Mouse (Mus musculus) G1E-ER4 (cell line): Measurements from ENCODE around the gene Fkbp5. TPM values are rescaled to one million over a fixed set of nuclear protein-coding genes. Genes with fewer than 3 reads are reported as not detected.

Experiments used
- GATA1 ChIP-seq: IDR thresholded peaks from one replicate; pipeline ENCODE4 v1.8.0; 2012; ENCODE audit warnings: low read length, inconsistent platforms
- polyA plus RNA-seq: library from polyadenylated mRNA; stranded (reverse); fragments of >175 nt; gene quantifications from 2 replicates; pipeline ENCODE4 v1.2.3, GENCODE M21; 2012

The Fkbp5 gene
- polyA plus RNA-seq, 1 experiment, result 19.5 TPM

DNA sequence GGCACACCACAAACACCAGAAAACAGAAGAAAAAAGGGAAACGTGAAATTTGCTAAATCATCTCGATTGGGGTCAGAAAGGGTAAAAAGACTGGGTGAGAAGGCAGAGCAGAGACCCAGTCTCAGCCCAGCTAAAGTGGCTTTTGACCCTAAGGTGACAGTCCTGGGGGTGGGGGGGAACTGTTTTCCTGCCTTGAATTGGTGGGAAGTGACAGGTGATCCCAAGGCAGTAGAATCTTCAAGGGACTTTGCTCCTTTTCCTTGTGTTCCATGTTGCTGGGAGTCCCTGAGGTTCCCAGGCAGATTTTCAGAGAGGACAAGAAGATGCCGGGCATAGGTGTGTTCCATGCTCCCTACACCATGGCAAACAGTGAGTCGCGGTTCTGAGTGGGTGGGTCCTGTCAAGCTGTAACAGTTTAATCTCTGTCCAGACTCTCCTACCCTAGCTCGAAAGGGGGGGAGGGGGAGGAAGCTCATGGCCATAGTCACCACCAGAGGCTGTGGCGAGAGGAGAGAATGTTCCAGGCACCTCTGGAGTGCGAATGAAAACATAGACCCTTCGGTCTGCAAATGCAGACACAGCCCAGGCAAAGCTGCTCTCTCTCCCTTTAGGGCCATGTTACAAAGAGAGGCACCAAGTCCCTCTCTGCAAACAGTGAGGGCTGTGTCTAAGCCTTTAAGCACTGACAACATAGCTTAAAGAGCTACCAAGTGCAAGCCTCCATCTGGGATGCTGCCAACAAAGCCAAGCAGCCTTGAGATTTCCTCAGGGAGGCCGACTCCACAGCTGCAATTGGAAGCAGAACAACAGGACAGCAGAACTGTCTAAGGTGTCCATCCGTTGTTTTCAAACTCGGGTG lies 10.1 kb upstream of the Fkbp5 start:
- TF ChIP-seq GATA1, result no peak

DNA sequence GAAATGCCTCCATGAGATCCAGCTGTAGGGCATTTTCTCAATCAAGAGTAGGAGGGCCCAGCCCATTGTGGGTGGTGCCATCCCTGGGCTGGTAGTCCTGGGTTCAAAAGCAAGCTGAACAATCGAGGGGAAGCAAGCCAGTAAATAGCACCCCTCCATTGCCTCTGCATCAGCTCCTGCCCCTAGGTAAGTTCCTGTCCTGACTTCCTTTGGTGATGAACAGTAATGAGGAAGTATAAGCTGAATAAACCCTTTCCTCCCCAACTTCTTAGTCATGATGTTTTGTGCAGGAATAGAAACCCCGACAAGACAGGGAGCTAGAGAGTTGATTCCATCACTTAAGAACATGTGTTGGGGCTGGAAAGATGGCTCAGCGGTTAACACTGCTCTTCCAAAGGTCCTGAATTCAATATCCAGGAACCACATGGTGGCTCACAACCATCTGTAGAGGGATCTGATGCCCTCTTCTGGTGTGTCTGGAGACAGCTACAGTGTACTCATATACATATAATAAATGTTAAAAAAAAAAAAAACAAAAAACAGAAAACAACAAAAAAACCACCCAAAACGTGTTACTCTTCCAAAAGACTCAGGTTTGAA lies 7.6 kb upstream of the Fkbp5 start:
- no peak for TF ChIP-seq GATA1

DNA sequence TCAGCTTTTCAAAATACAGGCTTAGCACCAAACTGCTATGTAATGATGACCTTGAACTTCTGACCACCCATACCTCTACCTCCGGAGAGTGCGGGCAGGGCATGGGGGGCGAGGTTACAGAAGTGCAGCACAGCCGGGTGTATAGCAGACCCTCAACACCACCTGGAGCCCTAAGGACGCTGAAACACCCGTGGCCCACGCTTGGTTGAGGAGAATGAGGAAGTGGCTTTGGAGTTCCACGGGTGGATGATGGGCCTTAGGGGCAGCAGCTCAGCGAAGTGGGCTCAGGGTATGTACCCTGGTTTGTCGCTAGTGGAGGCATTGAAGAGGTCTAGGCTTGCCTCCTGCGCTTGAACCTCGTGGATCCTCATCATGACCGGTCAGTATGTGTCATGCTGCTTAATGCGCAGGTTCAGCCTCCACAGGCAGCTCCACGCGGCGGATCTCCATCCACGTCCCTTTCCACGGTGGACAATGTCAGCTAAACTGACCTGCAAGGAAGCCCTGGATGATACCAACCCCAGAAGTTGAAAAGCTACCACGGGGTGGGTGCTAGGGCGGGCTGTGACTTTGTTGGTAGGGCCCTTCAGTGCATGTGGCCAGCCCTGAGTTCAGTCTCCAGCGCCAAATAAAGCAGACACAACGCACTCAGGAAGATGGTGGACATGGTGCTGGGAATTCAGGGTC lies 6.8 kb upstream of the Fkbp5 start:
- TF ChIP-seq GATA1, result no peak

DNA sequence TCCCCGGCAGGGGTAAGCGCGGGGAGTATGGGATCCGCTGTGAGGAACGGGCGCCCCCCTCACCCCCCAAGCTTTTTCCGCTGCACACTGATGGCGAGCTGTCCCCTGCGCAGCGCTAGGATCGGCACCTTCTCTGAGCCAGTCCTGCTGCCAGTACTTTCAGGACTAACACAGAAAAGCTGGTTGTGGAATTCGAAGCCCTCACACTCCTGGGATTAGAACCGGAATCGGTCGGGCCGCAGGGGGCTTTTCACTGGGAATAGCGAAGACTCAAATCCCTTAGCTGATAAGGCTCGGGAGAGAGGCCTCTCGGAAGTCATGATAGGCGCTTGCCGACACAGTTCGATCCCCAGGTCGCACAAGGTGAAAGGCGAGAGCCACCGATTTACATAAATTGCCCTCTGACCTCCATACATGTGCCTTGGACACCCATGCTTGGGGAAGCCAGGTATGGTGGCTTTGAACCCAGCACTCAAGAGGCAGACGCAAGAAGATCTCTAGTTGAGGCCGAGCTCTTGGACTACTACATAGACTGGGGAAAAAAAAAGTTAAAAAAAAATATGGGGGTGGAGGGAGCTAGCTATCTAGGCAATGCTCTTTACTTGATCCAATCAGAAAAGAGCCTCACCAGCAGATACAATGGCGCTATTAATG lies 6.2 kb upstream of the Fkbp5 start:
- no peak for TF ChIP-seq GATA1

DNA sequence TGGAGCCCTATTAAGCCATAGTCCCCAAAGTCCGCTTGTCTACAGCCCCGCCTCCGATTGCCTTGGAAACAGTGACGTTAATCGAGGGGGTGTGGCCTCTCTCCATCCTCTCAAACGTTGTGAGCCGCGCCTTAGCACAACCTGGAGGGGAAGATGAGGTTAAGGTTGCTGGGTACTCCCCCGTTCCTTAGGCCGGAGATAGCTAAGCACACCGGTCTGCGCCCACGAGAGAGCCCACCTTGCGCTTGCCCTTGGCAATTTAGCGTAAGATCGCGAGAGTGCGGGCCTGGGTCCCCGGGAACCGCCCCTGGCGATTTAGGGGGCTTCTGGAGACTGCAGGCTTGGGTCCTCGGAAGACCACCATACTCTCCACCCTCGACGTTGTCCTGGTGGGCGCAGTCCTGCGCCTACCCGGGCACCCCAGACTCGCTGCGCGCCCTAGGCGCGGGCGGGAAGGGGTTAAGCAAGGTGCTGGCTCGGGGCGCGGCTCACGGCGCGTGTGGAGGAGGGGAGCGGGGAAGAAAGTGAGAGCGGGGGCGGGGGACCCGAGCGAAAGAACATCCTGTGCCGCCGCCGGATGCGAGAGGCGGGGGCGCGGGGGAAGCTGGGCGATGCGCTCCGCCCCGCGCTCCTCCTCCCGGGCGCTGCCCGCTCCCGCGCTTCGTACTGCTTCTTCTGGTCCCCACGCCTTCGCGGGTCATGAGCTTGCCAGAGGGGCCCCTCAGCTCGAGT lies 5.5 kb upstream of the Fkbp5 start:
- no peak for TF ChIP-seq GATA1

DNA sequence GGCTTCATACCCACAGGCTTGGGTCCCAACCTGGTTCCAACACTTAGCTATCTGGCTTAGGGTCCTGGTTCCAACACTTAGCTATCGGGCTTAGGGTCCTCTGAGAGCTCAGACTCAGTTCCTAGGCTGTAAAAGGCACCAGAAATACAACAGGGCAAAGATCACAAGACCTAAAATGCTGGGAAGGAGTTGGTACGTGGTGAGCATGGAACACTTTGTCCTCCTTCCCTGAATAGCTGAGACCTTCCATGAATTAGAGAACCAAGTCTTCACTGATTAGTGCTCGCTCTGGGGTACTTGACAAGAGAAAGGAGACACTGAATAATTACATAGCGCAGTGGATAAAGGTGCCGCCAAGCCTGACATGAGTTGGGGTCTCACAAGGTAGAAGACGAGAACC lies 4.6 kb upstream of the Fkbp5 start:
- no peak for TF ChIP-seq GATA1

DNA sequence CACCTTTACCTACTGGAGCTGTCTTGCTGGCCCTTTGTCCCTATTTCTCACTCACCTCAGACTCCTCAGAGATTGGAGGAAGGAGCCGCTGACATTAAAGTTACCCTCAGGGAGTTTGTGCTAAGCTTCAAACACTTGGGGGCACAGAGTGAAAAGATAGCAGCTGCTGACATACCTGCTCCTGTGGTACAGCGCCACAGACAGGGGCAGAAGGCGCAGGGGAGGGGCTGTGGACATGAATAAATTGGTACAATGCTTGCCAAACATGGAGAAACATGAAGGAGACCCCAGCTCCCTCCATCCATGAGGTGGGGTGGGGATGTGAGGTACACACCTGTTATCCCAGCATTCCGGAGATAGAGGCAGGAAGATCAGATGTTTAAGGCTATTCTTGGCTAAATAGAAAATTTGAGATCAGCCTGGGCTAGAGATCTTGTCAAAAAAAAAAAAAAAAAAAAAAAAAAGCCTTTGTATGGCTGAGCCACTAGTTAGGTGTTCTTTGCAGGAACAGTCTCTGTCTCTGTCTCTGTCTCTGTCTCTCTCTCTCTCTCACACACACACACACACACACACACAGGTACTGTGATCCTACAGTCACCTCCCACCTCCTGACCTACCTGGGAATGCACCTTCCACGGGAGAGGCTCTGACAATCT lies 3.9 kb upstream of the Fkbp5 start:
- TF ChIP-seq GATA1, result no peak

DNA sequence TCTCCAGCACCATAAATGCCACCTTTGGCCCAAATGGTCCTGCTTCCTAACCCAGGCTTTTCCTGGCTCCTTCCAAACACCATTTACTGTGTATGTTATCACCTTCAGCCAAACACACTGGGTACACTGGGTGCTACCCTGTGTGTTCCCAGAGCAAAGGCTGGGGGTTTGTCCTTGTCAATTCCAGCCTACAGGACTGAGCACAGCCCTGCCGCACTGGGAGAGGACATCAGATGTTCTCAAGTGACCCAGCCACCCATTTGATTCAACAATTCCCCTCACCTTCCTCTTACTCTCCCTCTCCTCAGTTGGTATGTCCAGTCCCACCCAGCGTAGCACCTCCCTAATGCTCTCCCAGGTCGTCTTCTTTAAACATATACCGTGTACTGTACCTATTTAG lies 3.2 kb upstream of the Fkbp5 start:
- no peak for TF ChIP-seq GATA1

DNA sequence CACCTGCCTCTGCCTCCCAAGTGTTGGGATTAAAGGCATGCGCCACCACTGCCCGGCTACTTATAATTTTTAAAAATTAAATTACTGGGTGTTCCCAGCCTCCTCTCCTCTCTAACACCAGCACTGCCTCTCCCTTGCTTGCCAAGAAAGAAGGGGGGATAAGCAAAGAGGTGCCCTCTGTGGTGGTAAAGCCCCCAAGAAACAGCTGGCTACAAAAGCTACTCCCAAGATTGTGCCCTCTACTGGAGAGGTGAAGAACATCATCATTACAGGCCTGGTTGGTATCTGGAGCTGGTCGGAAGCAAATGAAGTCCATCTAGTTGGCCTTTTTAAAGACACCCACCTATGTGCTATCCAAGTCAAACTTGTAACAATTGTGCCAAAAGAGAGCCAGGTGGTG lies 2.5 kb upstream of the Fkbp5 start:
- no peak for TF ChIP-seq GATA1

DNA sequence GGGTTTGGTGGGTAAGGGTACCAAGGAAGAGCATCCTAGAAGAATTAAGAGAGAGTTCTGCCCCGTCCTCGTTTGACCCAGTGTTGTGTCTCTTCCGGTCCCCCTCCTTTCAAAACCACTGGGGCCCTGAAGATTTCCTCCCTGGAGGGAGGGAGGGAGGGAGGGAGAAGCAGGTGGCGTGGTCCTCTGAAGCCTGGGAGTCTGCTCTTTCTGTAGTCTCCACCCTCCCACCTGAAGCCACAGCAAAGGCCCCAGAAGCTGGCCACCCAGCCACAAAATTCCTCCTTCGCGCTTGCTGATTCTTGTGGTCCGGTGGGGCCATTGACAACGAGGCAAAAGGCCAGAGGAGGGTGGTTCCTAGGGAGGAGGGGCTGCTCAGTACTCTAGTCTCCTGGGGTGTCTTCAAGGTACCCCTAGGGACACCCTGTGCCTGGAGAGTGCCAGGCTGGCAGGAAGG lies 1.3 kb upstream of the Fkbp5 start:
- TF ChIP-seq GATA1, result no peak

DNA sequence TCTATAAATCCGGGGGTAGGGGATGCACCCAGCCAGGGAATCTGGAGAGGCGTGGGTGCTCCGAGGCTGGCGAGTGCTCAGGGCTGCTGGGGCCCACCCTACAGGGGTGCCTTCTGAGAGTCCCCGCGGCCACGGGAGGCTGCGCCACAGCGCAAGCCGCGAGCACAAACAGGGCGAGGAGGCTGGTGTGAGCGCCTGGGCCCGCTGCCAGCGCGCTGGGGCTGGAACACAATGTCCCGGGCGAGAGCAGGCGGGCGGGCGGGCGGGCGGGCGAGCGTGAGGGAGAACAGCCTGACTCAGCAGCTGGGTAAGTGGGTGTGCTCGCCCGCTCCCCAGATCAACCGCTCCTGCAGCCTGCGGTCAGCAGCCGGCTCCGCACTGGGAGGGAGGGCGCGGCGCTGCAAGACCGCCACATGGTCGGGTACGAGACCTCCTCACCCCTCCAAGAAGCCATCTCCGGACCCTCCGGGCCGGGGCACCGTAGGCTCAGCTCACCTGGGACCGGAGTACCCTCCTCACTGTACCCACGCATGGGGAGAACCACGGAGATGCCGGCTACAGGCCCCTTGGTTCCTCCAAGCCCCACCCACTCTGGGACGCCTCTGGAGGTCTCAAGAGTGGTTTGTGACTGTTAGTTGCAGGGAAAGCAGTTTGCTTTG lies 758 bp upstream of the Fkbp5 start:
- no peak for TF ChIP-seq GATA1

DNA sequence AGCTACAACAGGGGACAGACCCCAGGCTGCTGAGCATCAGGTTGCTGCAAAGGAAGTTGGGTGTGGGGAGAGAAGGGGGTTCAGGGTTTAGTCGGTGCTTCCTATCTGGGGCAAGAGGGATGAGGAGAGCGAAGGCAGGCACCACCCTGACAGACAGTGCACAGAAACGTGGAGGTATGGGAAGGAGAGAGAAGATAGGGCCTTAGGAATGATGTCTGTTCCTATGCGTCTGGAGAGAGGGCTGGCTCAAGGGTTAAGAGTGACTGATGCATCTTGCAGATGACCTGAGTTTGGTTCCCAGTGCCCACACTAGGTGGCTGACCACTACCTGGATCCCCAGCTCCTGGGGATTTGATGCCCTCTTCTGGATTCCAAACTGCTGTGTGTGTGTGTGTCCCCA lies 446 bp downstream of the Fkbp5 start:
- no peak for TF ChIP-seq GATA1

DNA sequence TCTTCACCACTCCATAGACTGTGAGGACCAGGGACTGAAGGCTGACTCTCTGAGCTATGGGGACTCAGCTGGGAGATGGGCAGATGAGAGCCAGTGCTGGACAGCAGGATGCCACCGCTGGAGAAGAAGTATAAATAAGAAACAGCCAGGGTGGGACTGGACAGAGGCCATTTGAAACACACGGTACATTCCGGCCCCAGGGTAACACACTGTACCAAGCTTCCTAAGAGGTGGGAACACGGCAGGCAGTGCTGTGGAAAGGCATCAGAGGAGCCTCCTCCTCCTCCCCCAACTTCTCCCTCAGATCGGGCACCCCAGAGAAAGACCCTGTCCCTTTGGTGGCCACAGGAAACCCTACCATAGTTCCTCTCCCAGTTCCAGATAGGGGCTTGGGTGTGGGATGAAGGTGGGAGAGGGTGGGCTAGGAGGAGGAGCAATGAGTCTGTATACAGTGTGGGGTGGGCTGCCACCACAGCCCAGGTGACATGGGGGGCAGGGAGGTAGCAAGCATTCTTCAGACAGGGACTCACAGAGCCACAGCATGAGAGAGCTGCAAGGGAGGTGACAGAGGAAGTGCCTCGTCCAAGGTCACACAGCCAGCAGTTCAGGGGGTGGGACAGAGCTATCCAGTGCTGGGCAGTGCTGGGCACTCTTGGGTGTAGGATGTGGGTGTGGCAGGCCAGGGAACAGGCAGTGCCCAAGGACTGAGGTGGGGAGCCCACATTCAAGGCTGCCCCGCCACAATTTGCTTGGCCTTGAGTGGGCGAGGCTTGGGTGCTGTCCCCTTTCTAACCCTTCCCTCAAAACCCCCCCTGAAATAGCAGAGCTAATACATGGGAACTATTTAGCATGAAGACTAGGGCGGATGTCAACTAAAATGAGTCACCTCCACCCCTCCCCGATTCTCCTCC lies 1.6 kb downstream of the Fkbp5 start:
- TF ChIP-seq GATA1, result no peak

DNA sequence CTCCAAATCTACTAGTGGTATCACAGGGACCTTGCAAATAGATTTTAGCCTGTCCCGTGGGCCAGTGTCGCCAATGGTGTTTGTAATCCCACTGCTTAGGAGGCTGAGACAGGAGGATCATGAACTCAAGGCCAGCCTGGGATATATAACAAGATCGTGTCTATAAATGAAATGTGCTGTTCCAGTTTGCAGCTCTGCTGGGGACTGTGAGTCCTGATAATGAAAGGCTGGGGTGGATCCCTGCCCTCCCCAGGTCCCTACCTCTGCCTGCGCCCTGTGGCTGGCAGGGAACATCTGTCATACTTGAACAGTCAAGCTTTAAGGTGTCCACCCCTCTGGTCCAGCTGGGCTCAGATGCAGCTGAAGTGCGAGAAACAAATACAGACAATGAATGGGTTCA lies 2.8 kb downstream of the Fkbp5 start:
- TF ChIP-seq GATA1, result no peak
